Mouse (Mus musculus): Measurements from ENCODE around the gene Tmem132b. TPM values are rescaled to one million over a fixed set of nuclear protein-coding genes. Genes with fewer than 3 reads are reported as not detected.

The Tmem132b gene
- polyA plus RNA-seq, 1 experiment from 2014 or later = 4.2 TPM

- no peak for ATAC-seq
Observed at GRCm38 (mm10) chr5:125505968-125506367, 25.6 kb upstream of the Tmem132b start.

GRCm38 (mm10) chr5:125507582-125507981, 24.0 kb upstream of the Tmem132b start:
- peaks cover 36% of the 10 kb centered on the region for H3K36me3 ChIP-seq (ENCODE audit: control insufficient read depth, insufficient read depth, low read length)
- 95% methylated on average over 9 of the region's 9 CpGs for WGBS
- H3K27ac ChIP-seq (ENCODE audit: low read depth, low read length) = no peak overlapping the region
- H3K27me3 ChIP-seq (replicated peaks; ENCODE audit: control insufficient read depth, insufficient read depth, low read length) = no peaks in the 10 kb centered on the region
- H3K9me3 ChIP-seq (ENCODE audit: control insufficient read depth, low read length) = no peaks in the 10 kb centered on the region
- H3K4me2 ChIP-seq (ENCODE audit: low read length) = no peak overlapping the region
- H3K9ac ChIP-seq (ENCODE audit: low read depth, low read length) = no peak overlapping the region
- H3K4me3 ChIP-seq (ENCODE audit: low read length) = no peak overlapping the region
- no peak for ATAC-seq
- H3K4me1 ChIP-seq (ENCODE audit: control insufficient read depth, insufficient read depth, low read depth, low read length) = no peaks in the 10 kb centered on the region

More at GRCm38 (mm10) chr5:125505968-125506367, 25.6 kb upstream of the Tmem132b start:
- Histone ChIP-seq H3K36me3 (ENCODE audit: control insufficient read depth, insufficient read depth, low read length) (peaks cover 25% of the 10 kb centered on the region), H3K4me2 (ENCODE audit: low read length) (no peak overlapping the region), H3K4me1 (ENCODE audit: control insufficient read depth, insufficient read depth, low read depth, low read length) (no peaks in the 10 kb centered on the region), H3K4me3 (ENCODE audit: low read length) (no peak overlapping the region), H3K27ac (ENCODE audit: low read depth, low read length) (no peak overlapping the region), H3K9me3 (ENCODE audit: control insufficient read depth, low read length) (no peaks in the 10 kb centered on the region), H3K9ac (ENCODE audit: low read depth, low read length) (no peak overlapping the region), H3K27me3 (replicated peaks; ENCODE audit: control insufficient read depth, insufficient read depth, low read length) (no peaks in the 10 kb centered on the region)
- WGBS = 59% methylated on average over 15 of the region's 15 CpGs

GRCm38 (mm10) chr5:125508006-125508405, 23.6 kb upstream of the Tmem132b start:
- no peak overlapping the region for H3K9ac ChIP-seq (ENCODE audit: low read depth, low read length)
- H3K4me3 ChIP-seq (ENCODE audit: low read length) = no peak overlapping the region
- no peak overlapping the region for H3K4me2 ChIP-seq (ENCODE audit: low read length)
- H3K9me3 ChIP-seq (ENCODE audit: control insufficient read depth, low read length) = no peaks in the 10 kb centered on the region
- no peaks in the 10 kb centered on the region for H3K27me3 ChIP-seq (replicated peaks; ENCODE audit: control insufficient read depth, insufficient read depth, low read length)
- H3K4me1 ChIP-seq (ENCODE audit: control insufficient read depth, insufficient read depth, low read depth, low read length) = no peaks in the 10 kb centered on the region
- H3K36me3 ChIP-seq (ENCODE audit: control insufficient read depth, insufficient read depth, low read length) = peaks cover 40% of the 10 kb centered on the region
- H3K27ac ChIP-seq (ENCODE audit: low read depth, low read length) = no peak overlapping the region
- no peak for ATAC-seq
- WGBS = 94% methylated on average over 10 of the region's 10 CpGs

- WGBS = 53% methylated on average over 5 of the region's 5 CpGs
- Histone ChIP-seq H3K4me1 (ENCODE audit: control insufficient read depth, insufficient read depth, low read depth, low read length) (no peaks in the 10 kb centered on the region), H3K27ac (ENCODE audit: low read depth, low read length) (no peak overlapping the region), H3K4me2 (ENCODE audit: low read length) (no peak overlapping the region), H3K27me3 (replicated peaks; ENCODE audit: control insufficient read depth, insufficient read depth, low read length) (no peaks in the 10 kb centered on the region), H3K4me3 (ENCODE audit: low read length) (no peak overlapping the region), H3K36me3 (ENCODE audit: control insufficient read depth, insufficient read depth, low read length) (peaks cover 42% of the 10 kb centered on the region), H3K9ac (ENCODE audit: low read depth, low read length) (no peak overlapping the region), H3K9me3 (ENCODE audit: control insufficient read depth, low read length) (no peaks in the 10 kb centered on the region)
- ATAC-seq = no peak
Observed at GRCm38 (mm10) chr5:125509541-125509940, 22.0 kb upstream of the Tmem132b start.

GRCm38 (mm10) chr5:125515006-125515405, 16.6 kb upstream of the Tmem132b start:
- Histone ChIP-seq H3K9ac (ENCODE audit: low read depth, low read length) (no peak overlapping the region), H3K4me1 (ENCODE audit: control insufficient read depth, insufficient read depth, low read depth, low read length) (no peaks in the 10 kb centered on the region), H3K4me2 (ENCODE audit: low read length) (no peak overlapping the region), H3K27ac (ENCODE audit: low read depth, low read length) (no peak overlapping the region), H3K36me3 (ENCODE audit: control insufficient read depth, insufficient read depth, low read length) (peaks cover 53% of the 10 kb centered on the region), H3K9me3 (ENCODE audit: control insufficient read depth, low read length) (no peaks in the 10 kb centered on the region), H3K27me3 (replicated peaks; ENCODE audit: control insufficient read depth, insufficient read depth, low read length) (no peaks in the 10 kb centered on the region), H3K4me3 (ENCODE audit: low read length) (no peak overlapping the region)
- no peak for ATAC-seq
- WGBS = 75% methylated on average over 12 of the region's 12 CpGs

- Histone ChIP-seq H3K36me3 (ENCODE audit: control insufficient read depth, insufficient read depth, low read length) (peaks cover 32% of the 10 kb centered on the region), H3K4me3 (ENCODE audit: low read length) (no peak overlapping the region), H3K4me2 (ENCODE audit: low read length) (no peak overlapping the region), H3K4me1 (ENCODE audit: control insufficient read depth, insufficient read depth, low read depth, low read length) (no peaks in the 10 kb centered on the region), H3K27me3 (replicated peaks; ENCODE audit: control insufficient read depth, insufficient read depth, low read length) (no peaks in the 10 kb centered on the region), H3K27ac (ENCODE audit: low read depth, low read length) (no peak overlapping the region), H3K9me3 (ENCODE audit: control insufficient read depth, low read length) (no peaks in the 10 kb centered on the region), H3K9ac (ENCODE audit: low read depth, low read length) (no peak overlapping the region)
- no peak for ATAC-seq
- 64% methylated on average over 5 of the region's 5 CpGs for WGBS
Observed at GRCm38 (mm10) chr5:125518640-125519039, 12.9 kb upstream of the Tmem132b start.

- Histone ChIP-seq H3K27me3 (replicated peaks; ENCODE audit: control insufficient read depth, insufficient read depth, low read length) (no peaks in the 10 kb centered on the region), H3K4me1 (ENCODE audit: control insufficient read depth, insufficient read depth, low read depth, low read length) (no peaks in the 10 kb centered on the region), H3K9ac (ENCODE audit: low read depth, low read length) (no peak overlapping the region), H3K9me3 (ENCODE audit: control insufficient read depth, low read length) (no peaks in the 10 kb centered on the region), H3K27ac (ENCODE audit: low read depth, low read length) (no peak overlapping the region), H3K4me3 (ENCODE audit: low read length) (no peak overlapping the region), H3K36me3 (ENCODE audit: control insufficient read depth, insufficient read depth, low read length) (peaks cover 13% of the 10 kb centered on the region), H3K4me2 (ENCODE audit: low read length) (no peak overlapping the region)
- no peak for ATAC-seq
- 24% methylated on average over 15 of the region's 15 CpGs for WGBS
Observed at GRCm38 (mm10) chr5:125520930-125521590, 10.5 kb upstream of the Tmem132b start.

GRCm38 (mm10) chr5:125523361-125523760, 8.2 kb upstream of the Tmem132b start:
- no peak overlapping the region for H3K27ac ChIP-seq (ENCODE audit: low read depth, low read length)
- ATAC-seq = no peak
- WGBS = 84% methylated on average over 2 of the region's 2 CpGs

GRCm38 (mm10) chr5:125525516-125525915, 6.1 kb upstream of the Tmem132b start:
- no peak overlapping the region for H3K27ac ChIP-seq (ENCODE audit: low read depth, low read length)
- H3K4me1 ChIP-seq (ENCODE audit: control insufficient read depth, insufficient read depth, low read depth, low read length) = no peaks in the 10 kb centered on the region
- no peak overlapping the region for H3K9ac ChIP-seq (ENCODE audit: low read depth, low read length)
- 50% methylated on average over 5 of the region's 5 CpGs for WGBS
- ATAC-seq = no peak
- H3K27me3 ChIP-seq (replicated peaks; ENCODE audit: control insufficient read depth, insufficient read depth, low read length) = peaks cover 7% of the 10 kb centered on the region; the same call in 1 of the 2 replicates
- no peaks in the 10 kb centered on the region for H3K9me3 ChIP-seq (ENCODE audit: control insufficient read depth, low read length)
- H3K4me2 ChIP-seq (ENCODE audit: low read length) = no peak overlapping the region
- H3K4me3 ChIP-seq (ENCODE audit: low read length) = no peak overlapping the region
- peaks cover 3% of the 10 kb centered on the region; the same call in 1 of the 2 replicates for H3K36me3 ChIP-seq (ENCODE audit: control insufficient read depth, insufficient read depth, low read length)

More at GRCm38 (mm10) chr5:125523361-125523760, 8.2 kb upstream of the Tmem132b start:
- no peaks in the 10 kb centered on the region for H3K27me3 ChIP-seq (replicated peaks; ENCODE audit: control insufficient read depth, insufficient read depth, low read length)
- H3K36me3 ChIP-seq (ENCODE audit: control insufficient read depth, insufficient read depth, low read length) = peaks cover 3% of the 10 kb centered on the region; the same call in 1 of the 2 replicates
- no peak overlapping the region for H3K4me2 ChIP-seq (ENCODE audit: low read length)
- no peak overlapping the region for H3K4me3 ChIP-seq (ENCODE audit: low read length)
- H3K9me3 ChIP-seq (ENCODE audit: control insufficient read depth, low read length) = no peaks in the 10 kb centered on the region
- no peak overlapping the region for H3K9ac ChIP-seq (ENCODE audit: low read depth, low read length)
- H3K4me1 ChIP-seq (ENCODE audit: control insufficient read depth, insufficient read depth, low read depth, low read length) = no peaks in the 10 kb centered on the region

All from hindbrain, embryonic 16.5 days (tissue).